Mouse (Mus musculus): ENCODE results near the gene Rnf169. TPM values are rescaled to one million over a fixed set of nuclear protein-coding genes. Genes with fewer than 3 reads are reported as not detected.
"Not testable (repeated sequence)": the region's sequence is repeated elsewhere in the genome, so short reads cannot be mapped to it uniquely, and the experiment has no call there.

The Rnf169 gene
- polyA plus RNA-seq, 1 experiment from 2014 or later = 7.4 TPM

DNA sequence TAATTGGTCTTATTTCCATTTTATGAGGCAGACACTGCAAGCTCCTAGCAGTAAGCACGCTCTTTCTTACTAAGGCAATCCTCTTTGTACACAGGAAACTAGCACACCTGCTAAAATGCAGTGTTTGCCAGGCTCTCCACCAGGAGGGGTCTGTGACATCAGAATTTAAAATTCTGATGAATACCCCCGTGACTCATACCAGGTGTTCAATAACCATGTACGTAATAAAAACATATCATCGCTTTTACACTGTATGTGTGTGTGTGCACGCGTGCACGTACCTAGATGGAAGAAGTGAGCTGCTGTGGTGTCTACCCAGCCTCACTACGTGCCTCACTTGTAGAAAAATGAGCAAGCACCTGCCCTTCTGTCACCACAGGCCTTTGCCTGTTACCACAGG, 26.0 kb downstream of the Rnf169 start:
- H3K36me3 ChIP-seq (replicated peaks; ENCODE audit: control insufficient read depth, insufficient read depth, low read depth, low read length) = no peaks in the 10 kb centered on the region
- no peak overlapping the region for H3K4me3 ChIP-seq (ENCODE audit: low read depth, low read length)
- H3K4me2 ChIP-seq (ENCODE audit: low read depth, low read length) = no peak overlapping the region
- 96% methylated on average over 8 of the region's 8 CpGs for WGBS
- no peaks in the 10 kb centered on the region for H3K27me3 ChIP-seq (ENCODE audit: control insufficient read depth, insufficient read depth, low read length)
- H3K9me3 ChIP-seq (replicated peaks; ENCODE audit: control insufficient read depth, low read length) = no peaks in the 10 kb centered on the region
- no peak overlapping the region for H3K27ac ChIP-seq (replicated peaks; ENCODE audit: low read depth, low read length)
- no peak overlapping the region for H3K9ac ChIP-seq (replicated peaks; ENCODE audit: low read length)
- no peak for DNase-seq (ENCODE audit: low spot score)
- no peak for ATAC-seq (replicated peaks; ENCODE audit: insufficient number of reproducible peaks, low FRiP score, low TSS enrichment, low read depth)
- no peaks in the 10 kb centered on the region for H3K4me1 ChIP-seq (ENCODE audit: control insufficient read depth, insufficient read depth, low read length)

DNA sequence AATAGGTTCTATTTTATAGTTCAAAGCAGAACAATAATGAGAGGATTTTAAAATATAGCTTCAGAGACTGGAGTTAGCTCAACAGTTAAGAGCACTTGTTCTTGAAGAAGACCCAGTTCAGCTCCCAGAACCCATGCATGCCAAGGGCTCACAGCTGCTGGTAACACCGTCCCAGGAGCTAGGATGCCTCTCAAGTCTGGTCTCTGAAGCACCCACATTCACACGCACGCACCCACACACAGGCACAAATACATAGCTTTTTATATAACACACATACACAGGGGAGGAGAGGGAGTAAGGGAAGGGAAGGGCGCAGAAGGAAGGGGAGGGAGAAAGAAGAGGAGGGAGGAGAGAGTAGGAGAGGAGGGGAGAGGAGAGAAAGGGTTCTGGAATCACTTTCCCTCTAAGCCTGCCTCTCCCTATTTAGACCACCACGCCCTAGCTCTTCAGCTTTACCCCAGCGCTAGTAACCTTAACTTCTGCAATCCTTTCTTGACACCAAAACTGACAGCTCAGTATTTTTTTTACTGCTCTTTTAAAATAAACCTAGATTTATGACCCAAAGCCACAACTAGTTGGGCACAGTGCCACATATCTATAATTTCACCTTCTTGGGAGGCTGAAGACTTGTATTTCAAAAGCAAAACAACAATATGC, 26.7 kb downstream of the Rnf169 start:
- Histone ChIP-seq H3K4me2 (ENCODE audit: low read depth, low read length) (no peak overlapping the region), H3K9me3 (replicated peaks; ENCODE audit: control insufficient read depth, low read length) (no peaks in the 10 kb centered on the region), H3K4me3 (ENCODE audit: low read depth, low read length) (no peak overlapping the region), H3K27ac (replicated peaks; ENCODE audit: low read depth, low read length) (no peak overlapping the region), H3K4me1 (ENCODE audit: control insufficient read depth, insufficient read depth, low read length) (no peaks in the 10 kb centered on the region), H3K9ac (replicated peaks; ENCODE audit: low read length) (no peak overlapping the region), H3K27me3 (ENCODE audit: control insufficient read depth, insufficient read depth, low read length) (no peaks in the 10 kb centered on the region), H3K36me3 (replicated peaks; ENCODE audit: control insufficient read depth, insufficient read depth, low read depth, low read length) (no peaks in the 10 kb centered on the region)
- 86% methylated on average over 6 of the region's 6 CpGs for WGBS
- no peak for DNase-seq (ENCODE audit: low spot score)
- no peak for ATAC-seq (replicated peaks; ENCODE audit: insufficient number of reproducible peaks, low FRiP score, low TSS enrichment, low read depth)

DNA sequence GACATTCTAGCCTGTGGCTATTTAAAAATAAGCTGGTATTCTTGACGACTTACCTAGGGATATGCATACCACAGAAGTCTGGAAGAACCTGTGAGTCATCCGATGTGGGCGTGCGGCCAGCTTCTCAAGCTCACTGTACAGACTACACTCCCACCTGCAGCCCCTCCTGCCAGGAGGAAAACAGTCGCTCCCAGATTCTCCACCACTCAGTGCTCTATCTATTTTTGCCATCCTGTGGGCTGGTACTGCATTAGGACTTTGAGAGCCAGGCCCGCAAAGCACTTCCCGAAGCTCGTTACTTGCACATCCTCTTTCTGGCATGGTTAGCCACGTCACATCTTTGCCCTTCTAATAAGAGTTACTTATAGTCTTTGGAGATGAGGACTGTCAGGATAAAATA, 32.9 kb downstream of the Rnf169 start:
- Histone ChIP-seq H3K4me2 (ENCODE audit: low read depth, low read length) (no peak overlapping the region), H3K4me3 (ENCODE audit: low read depth, low read length) (no peak overlapping the region), H3K27ac (replicated peaks; ENCODE audit: low read depth, low read length) (no peak overlapping the region), H3K9ac (replicated peaks; ENCODE audit: low read length) (no peak overlapping the region), H3K9me3 (replicated peaks; ENCODE audit: control insufficient read depth, low read length) (no peaks in the 10 kb centered on the region), H3K27me3 (ENCODE audit: control insufficient read depth, insufficient read depth, low read length) (no peaks in the 10 kb centered on the region), H3K36me3 (replicated peaks; ENCODE audit: control insufficient read depth, insufficient read depth, low read depth, low read length) (peaks cover 3% of the 10 kb centered on the region; the same call in 1 of the 2 replicates), H3K4me1 (ENCODE audit: control insufficient read depth, insufficient read depth, low read length) (no peaks in the 10 kb centered on the region)
- ATAC-seq (replicated peaks; ENCODE audit: insufficient number of reproducible peaks, low FRiP score, low TSS enrichment, low read depth) (no peak), DNase-seq (ENCODE audit: low spot score) (no peak)
- WGBS = 95% methylated on average over 9 of the region's 9 CpGs

DNA sequence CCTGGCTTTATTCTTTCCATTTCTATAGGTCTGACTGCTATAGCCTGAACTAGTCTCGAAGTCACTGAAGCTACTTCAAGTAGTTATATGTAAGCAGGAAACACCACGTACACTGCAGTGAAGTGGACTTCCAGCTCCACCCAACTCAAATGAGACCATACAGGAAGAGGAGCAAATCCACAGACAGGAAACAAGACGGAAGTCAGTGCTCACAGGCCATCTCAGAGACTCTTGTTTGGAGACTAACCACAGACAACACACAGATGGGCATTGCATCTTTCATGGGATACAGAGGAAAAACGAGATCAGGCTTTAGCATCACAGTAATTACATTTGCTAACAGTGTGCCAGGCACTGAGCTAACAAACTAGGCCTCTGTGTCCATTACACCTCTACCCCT, 33.9 kb downstream of the Rnf169 start:
- Histone ChIP-seq H3K27ac (replicated peaks; ENCODE audit: low read depth, low read length) (no peak overlapping the region), H3K4me2 (ENCODE audit: low read depth, low read length) (no peak overlapping the region), H3K27me3 (ENCODE audit: control insufficient read depth, insufficient read depth, low read length) (no peaks in the 10 kb centered on the region), H3K36me3 (replicated peaks; ENCODE audit: control insufficient read depth, insufficient read depth, low read depth, low read length) (peaks cover 3% of the 10 kb centered on the region; the same call in 1 of the 2 replicates), H3K9ac (replicated peaks; ENCODE audit: low read length) (no peak overlapping the region), H3K4me1 (ENCODE audit: control insufficient read depth, insufficient read depth, low read length) (no peaks in the 10 kb centered on the region), H3K4me3 (ENCODE audit: low read depth, low read length) (no peak overlapping the region), H3K9me3 (replicated peaks; ENCODE audit: control insufficient read depth, low read length) (no peaks in the 10 kb centered on the region)
- DNase-seq (ENCODE audit: low spot score) = no peak
- no peak for ATAC-seq (replicated peaks; ENCODE audit: insufficient number of reproducible peaks, low FRiP score, low TSS enrichment, low read depth)
- WGBS = 85% methylated on average over 4 of the region's 4 CpGs

DNA sequence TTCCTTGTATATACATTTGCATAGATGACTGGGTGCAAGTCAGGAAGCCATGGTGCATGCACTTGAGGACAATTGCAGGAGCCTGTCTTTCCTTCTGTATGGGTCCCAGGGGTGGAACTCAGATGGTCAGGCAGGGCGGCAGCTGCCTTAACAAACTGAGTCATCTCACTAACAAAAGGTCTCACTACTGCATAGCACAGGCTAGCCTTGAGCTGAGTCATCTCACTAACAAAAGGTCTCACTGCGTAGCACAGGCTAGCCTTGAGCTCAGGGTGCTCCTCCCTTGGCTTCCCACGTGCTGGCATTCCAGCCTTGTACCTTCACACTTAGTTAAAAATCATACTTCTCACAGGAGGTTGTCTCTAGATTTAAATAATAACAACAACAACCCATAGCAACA, 34.3 kb downstream of the Rnf169 start:
- H3K4me1 ChIP-seq (ENCODE audit: control insufficient read depth, insufficient read depth, low read length) = no peaks in the 10 kb centered on the region
- H3K36me3 ChIP-seq (replicated peaks; ENCODE audit: control insufficient read depth, insufficient read depth, low read depth, low read length) = peaks cover 3% of the 10 kb centered on the region
- no peak overlapping the region for H3K27ac ChIP-seq (replicated peaks; ENCODE audit: low read depth, low read length)
- no peak overlapping the region for H3K4me3 ChIP-seq (ENCODE audit: low read depth, low read length)
- DNase-seq (ENCODE audit: low spot score) = no peak
- H3K9me3 ChIP-seq (replicated peaks; ENCODE audit: control insufficient read depth, low read length) = no peaks in the 10 kb centered on the region
- no peak overlapping the region for H3K4me2 ChIP-seq (ENCODE audit: low read depth, low read length)
- no peaks in the 10 kb centered on the region for H3K27me3 ChIP-seq (ENCODE audit: control insufficient read depth, insufficient read depth, low read length)
- WGBS = 98% methylated on average over 3 of the region's 3 CpGs
- no peak overlapping the region for H3K9ac ChIP-seq (replicated peaks; ENCODE audit: low read length)
- ATAC-seq (replicated peaks; ENCODE audit: insufficient number of reproducible peaks, low FRiP score, low TSS enrichment, low read depth) = no peak

DNA sequence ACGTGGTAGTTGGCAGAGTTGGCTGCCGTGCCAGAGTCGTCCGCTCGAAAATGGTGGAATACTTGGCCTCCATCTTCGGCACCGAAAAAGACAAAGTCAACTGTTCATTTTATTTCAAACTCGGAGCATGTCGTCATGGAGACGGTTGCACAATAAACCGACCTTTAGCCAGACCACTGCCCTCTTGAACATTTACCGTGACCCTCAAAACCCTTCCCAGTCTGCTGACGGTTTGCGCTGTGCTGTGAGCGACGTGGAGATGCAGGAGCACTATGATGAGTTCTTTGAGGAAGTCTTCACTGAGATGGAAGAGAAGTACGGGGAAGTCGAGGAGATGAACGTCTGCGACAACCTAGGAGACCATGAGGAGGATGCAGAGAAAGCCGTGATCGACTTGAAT, 35.2 kb downstream of the Rnf169 start:
- H3K4me1 ChIP-seq (ENCODE audit: control insufficient read depth, insufficient read depth, low read length); DNase-seq (ENCODE audit: low spot score); H3K27ac ChIP-seq (replicated peaks; ENCODE audit: low read depth, low read length); H3K4me3 ChIP-seq (ENCODE audit: low read depth, low read length); H3K4me2 ChIP-seq (ENCODE audit: low read depth, low read length); ATAC-seq (replicated peaks; ENCODE audit: insufficient number of reproducible peaks, low FRiP score, low TSS enrichment, low read depth); H3K9me3 ChIP-seq (replicated peaks; ENCODE audit: control insufficient read depth, low read length); H3K36me3 ChIP-seq (replicated peaks; ENCODE audit: control insufficient read depth, insufficient read depth, low read depth, low read length); H3K9ac ChIP-seq (replicated peaks; ENCODE audit: low read length); H3K27me3 ChIP-seq (ENCODE audit: control insufficient read depth, insufficient read depth, low read length): not testable (repeated sequence)
- 95% methylated on average over 22 of the region's 22 CpGs for WGBS

DNA sequence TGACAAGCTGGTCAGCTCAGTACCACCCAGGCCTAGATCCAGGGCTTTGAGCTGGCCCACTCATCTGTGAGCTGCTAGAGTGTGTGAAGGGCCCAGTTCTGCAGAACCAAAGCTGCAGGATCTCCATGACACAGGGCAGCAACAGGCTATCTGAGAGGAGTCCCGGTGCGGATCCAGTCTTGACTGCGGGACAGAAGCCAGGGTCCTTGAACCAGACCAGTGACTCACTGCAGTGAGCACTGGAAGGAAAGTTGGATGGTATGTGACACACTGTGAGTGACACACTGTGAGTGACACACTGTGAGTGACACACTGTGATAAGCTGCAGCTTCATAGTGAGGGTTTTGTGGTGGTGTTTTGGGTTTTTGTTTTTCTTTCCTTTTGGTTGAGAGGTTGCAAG, 35.7 kb downstream of the Rnf169 start:
- no peak overlapping the region for H3K4me3 ChIP-seq (ENCODE audit: low read depth, low read length)
- DNase-seq (ENCODE audit: low spot score) (no peak), ATAC-seq (replicated peaks; ENCODE audit: insufficient number of reproducible peaks, low FRiP score, low TSS enrichment, low read depth) (no peak)
- no peak overlapping the region for H3K27ac ChIP-seq (replicated peaks; ENCODE audit: low read depth, low read length)
- no peaks in the 10 kb centered on the region for H3K9me3 ChIP-seq (replicated peaks; ENCODE audit: control insufficient read depth, low read length)
- peaks cover 8% of the 10 kb centered on the region for H3K36me3 ChIP-seq (replicated peaks; ENCODE audit: control insufficient read depth, insufficient read depth, low read depth, low read length)
- H3K4me1 ChIP-seq (ENCODE audit: control insufficient read depth, insufficient read depth, low read length) = no peaks in the 10 kb centered on the region
- H3K4me2 ChIP-seq (ENCODE audit: low read depth, low read length) = no peak overlapping the region
- no peak overlapping the region for H3K9ac ChIP-seq (replicated peaks; ENCODE audit: low read length)
- WGBS = 96% methylated on average over 3 of the region's 3 CpGs
- no peaks in the 10 kb centered on the region for H3K27me3 ChIP-seq (ENCODE audit: control insufficient read depth, insufficient read depth, low read length)

DNA sequence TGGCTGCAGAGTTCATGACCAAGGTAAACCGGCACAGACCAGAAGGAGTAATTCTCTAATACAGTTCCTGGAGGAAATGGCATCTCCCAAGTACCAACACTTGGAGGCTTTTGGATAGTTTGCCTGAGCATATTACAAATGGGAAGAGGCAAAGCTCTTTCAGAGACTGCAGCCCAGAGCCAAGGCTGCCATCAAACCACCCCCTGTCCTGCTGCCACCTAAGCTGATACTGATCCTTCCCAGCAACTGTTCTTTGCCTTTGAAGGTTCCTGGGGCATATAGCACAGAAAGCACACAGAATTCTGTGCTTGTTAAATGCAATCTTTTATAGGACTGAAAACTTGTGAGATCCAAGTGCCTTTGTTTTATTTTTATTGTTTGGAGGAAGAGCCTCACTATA, 39.6 kb downstream of the Rnf169 start:
- H3K4me3 ChIP-seq (ENCODE audit: low read depth, low read length) = no peak overlapping the region
- H3K27ac ChIP-seq (replicated peaks; ENCODE audit: low read depth, low read length) = no peak overlapping the region
- no peaks in the 10 kb centered on the region for H3K9me3 ChIP-seq (replicated peaks; ENCODE audit: control insufficient read depth, low read length)
- H3K9ac ChIP-seq (replicated peaks; ENCODE audit: low read length) = no peak overlapping the region
- peaks cover 5% of the 10 kb centered on the region for H3K36me3 ChIP-seq (replicated peaks; ENCODE audit: control insufficient read depth, insufficient read depth, low read depth, low read length)
- no peaks in the 10 kb centered on the region for H3K27me3 ChIP-seq (ENCODE audit: control insufficient read depth, insufficient read depth, low read length)
- WGBS = 100% methylated on average over 1 of the region's 1 CpGs
- no peak overlapping the region for H3K4me2 ChIP-seq (ENCODE audit: low read depth, low read length)
- no peaks in the 10 kb centered on the region for H3K4me1 ChIP-seq (ENCODE audit: control insufficient read depth, insufficient read depth, low read length)
- ATAC-seq (replicated peaks; ENCODE audit: insufficient number of reproducible peaks, low FRiP score, low TSS enrichment, low read depth) = no peak
- DNase-seq (ENCODE audit: low spot score) = no peak

All from embryonic facial prominence, embryonic 11.5 days (tissue).